Mouse (Mus musculus) frontal cortex, postnatal 36 days (tissue): ENCODE measurements around the gene Gns.

ENCODE experiments used
- DNase-seq, 2 experiments: peaks; one replicate each; pipeline ENCODE4 v3.0.0; 2022; ENCODE audit warnings: low spot score in 2 of 2

Gene Gns

DNA sequence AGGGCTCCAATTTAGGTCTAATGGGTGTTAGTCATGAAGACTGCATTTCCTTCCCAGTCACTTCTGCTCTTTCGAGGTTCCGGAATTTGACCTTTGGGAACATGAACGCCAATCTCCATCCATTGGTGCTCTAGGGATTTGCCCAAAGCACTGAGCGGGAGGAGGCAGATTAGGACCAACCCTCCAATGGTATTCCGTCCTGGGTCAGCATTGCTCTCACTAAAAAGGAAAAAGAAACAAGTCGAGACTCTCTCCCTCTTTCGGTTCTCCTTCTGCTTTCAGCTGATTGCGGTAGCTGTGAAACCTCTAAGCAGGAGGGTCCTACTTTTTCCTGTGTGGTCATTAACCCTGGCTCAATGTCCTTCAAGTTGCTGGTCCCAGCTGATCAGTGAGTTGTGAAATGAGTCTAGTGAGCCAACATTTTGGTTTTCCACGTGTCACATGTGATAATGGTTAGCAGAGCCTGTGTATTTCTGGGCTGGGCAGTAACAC lies 937 bp downstream of the Gns start:
- no peak for DNase-seq

DNA sequence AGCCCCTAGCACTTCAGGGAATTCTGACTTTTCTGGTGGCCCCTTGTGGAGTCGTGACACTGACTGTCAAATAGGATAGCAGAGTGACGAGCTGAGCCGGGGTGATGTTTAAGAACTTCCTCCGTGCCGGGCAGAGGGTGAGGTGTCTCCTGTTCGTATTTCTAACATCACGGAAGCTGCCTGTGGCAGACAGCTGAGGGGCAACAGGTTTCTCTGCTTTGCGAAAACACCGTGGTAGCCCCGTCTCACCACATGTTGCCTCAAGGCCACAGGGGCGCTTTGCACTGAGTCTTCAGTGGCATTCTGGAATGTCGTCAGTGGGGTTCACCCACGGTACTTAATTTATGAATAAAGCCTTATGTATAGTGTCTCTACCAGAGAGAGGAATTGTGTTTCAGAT lies 2.4 kb downstream of the Gns start:
- DNase-seq = no peak

DNA sequence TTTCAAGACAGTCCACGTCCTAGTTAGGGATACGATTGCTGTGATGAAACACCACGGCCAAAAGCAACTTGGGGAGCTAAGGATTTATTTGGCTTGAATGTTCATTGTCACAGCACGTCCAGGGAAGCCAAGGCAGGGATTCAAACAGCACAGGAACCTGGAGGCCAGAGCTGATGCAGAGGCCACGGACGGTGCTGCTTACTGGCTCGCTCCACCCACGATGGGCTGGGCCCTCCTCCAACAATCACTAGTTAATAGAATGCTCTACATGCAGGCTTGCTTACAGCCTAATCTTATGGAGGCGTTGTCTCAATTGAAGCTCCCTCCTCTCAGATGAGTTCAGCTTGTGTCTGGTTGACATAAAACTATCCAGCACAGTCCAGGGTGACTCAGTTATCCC lies 2.9 kb downstream of the Gns start:
- no peak for DNase-seq

DNA sequence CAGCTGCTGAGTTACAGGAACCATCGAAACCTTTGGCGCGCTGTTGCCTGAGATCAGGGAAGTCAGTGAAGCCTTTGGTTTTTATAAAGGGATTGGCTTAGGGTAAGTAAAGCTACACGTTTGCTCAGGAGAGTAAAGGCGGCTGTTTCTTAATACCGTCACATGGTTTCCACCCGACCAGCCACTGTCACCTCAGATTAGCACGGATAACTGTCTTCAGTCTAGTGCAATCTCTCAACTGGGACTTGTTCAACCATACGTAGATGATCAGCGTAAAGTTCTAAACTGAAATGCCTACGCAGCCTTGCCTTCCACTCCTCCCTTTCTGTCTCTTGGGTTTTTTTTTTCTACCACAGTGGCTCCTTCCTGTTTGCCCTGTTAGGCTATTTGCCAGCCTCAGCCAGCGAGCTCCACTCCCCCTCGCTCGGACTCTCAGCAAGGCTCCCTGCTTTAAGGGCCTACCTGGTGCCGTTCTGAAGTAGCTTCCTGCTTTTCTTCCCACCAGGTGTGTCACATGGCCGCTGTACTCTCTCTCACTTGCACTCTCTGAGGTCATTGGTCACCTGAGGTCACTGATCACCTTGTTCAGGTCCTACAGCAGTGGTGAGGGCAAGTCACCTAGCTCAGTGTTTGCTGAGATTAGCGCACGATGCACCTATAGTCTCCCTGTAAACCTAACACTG lies 4.0 kb downstream of the Gns start:
- no peak for DNase-seq

DNA sequence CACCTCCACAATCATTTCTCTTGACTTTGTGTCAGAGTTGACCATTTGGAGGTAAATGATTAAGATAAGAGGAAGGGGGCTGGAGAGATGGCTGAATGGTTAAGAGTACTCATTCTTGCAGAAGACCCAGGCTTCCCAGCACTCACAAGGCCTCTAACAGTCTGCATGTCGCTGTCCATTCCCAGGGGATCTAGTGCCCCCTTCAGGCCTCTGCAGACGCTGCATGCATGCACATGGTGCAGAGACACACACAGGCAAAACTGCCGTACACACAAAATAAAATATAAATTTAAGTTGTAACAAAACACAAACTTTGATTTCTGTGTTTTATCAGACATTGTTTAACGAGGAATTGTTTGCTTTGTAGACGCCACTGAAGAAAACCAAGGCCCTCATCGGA lies 5.9 kb downstream of the Gns start:
- DNase-seq = no peak

DNA sequence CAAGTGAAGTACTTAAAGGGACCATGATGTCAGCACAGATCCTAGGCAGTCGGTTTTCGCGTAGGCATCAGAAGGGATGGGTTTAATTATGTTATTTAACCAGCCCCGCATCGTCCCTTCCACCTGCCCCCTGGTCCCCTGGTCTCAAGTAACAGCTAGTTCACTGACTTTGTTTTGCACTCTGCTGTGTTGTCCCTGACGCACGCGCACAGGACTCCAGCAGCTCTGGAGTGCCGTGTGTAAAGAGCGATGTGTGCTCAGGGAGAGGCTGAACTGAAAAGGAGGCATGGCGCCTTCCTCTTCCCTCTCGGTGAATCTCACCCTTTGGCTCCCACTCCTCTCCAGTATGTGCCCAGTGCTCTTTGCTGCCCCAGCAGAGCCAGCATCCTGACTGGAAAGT lies 9.1 kb downstream of the Gns start:
- DNase-seq = no peak

DNA sequence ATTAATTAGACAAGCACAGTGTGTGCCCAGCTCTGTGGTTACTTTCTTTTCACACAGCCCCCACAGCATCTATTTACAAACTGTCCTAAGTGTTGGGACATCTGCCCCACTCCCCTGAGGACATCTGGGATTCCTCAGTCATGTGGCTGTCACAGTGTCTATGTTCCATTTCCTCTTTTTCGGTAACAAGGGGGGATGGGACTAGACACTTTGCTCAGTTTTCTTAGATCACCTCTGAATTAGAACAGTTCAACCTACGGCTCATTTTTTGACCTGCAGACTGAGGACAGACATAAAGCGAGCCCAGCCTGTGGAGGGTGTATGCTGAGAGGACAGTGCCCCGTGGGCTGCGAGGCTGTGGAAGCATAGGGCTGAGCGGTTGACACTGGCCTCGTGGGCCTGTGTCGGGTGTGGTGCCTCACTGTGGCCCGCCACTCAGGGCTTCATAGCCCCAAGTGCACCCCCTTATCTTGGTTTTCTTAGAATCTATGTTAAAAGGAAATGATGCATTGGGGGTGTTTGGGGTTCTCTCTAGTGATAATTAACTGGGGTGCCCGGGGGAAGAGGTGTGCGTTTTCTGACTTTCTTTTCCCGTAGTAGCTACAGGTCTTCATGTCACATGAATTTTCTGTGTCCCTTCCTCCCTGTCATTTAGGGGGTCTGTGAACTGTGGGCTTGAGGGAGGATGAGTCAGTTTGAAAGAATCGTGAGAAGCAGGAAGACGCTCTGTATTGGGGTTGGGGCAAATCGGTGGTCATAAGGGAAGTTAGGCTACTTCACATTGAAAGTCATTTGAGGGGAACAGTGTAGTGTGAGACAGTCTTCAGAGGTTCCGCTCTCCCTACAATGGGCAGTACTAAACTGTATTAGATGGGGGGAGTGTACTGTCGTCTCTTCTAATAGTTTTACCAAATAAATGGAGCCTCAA lies 10.1 kb downstream of the Gns start:
- no peak for DNase-seq

DNA sequence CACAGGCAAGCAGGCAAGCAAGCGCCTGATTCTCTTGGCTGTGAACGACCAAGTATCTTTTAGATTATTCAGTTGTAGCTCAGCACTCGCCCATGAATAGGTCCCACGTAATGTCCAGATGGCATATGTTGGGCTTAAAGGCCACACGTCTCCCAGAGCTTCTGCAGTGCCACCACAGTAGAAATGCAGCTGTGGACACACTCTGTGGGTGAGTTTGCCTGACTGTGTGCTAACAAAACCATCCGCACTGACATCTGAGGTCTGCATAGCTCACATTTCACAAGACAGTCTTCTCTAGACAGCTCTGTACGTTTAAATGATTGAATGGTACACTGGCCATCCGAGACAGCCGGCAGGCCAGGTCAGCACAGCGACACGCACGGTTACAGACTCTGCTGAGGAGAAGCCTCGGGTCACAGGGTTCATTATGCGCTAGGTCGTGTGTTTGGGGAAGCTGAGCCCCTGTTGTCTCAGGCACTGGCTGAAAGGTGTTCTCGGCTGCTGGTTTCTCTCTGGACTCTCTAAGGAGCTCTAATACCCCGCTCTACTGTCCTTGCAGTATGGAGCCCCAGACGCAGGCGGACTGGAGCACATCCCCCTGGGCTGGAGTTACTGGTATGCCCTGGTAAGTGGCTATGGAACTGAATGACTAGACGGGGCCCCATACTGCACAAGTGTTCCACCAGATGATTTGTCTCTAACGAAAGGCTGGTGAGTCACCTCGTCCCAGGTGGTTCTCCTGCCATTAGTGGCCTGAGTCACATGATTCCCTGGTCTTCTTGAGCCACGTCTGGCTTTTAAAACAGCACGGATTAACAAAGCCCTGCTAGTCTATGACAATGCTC lies 11.0 kb downstream of the Gns start:
- DNase-seq = no peak

DNA sequence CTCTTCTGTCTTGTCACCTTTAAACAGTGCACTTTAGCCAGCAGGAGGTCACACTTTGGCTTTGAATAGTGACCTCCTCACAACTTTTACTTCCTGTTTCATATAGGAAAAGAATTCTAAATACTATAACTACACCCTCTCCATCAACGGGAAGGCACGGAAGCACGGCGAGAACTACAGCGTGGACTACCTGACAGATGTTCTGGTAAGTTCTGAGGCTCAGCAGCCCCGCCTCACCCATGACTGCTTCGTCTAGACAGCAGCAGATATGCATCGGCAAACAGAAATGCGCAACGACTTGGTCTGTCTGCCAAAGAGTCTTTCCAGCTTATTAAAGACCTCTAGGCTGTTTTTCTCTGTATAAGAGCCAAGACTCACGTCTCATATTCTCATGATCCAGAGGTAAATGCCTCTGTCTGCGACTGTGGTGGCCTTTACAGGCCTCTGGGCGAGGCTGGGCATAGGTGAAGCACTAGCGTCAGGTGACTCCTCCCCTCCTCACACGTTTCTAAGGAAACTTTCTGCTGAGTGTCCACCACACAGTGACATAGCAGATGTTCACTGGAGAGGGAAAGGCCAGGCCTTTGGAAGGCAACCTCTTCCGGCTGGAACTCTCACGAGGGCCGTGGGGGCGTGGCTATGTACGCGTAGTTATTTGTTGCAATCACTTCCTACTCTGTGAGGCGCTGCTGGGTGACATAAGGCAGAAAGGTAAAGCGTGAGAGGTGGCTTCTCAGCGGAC lies 11.8 kb downstream of the Gns start:
- no peak for DNase-seq

DNA sequence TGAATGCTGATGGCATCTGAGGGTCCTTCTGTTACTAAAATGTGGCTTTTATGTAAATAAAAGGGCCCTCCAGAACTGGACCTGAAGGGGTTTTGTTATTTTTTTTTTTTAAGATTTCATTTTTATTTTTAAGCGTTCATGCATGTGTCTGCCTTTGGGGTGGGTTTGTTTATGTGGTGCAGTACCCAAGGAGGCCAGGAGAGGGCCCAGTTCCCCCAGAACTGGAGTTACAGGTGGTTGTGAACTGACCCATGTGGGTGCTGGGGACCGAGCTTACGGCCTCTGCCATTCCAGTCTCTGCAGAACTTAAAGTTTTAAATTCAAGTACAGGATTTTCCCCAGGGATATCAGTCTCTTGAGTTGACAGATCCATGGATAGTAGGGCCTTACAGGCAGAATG lies 14.5 kb downstream of the Gns start:
- no peak for DNase-seq

DNA sequence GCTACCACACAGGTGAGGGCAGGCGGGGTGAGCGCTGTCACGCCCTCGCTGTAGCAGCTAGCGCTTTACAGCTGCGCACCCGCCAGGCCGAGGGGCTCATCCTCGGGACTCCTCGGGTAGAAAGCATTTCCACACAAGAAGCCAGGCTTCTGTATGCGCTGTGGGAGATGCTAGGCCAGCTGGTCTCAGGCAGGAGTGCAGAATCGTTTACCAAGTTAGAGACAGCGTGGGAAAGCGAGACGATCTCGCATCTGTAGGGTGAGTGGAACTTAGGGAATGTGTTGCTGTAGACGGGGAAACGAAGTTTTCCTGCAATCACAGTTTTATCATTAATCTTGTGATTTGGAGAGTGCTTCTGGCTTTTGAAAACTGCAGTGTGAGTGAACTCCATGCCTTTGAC lies 16.4 kb downstream of the Gns start:
- peak in 1 of 2 experiments; percentile 42 for DNase-seq

DNA sequence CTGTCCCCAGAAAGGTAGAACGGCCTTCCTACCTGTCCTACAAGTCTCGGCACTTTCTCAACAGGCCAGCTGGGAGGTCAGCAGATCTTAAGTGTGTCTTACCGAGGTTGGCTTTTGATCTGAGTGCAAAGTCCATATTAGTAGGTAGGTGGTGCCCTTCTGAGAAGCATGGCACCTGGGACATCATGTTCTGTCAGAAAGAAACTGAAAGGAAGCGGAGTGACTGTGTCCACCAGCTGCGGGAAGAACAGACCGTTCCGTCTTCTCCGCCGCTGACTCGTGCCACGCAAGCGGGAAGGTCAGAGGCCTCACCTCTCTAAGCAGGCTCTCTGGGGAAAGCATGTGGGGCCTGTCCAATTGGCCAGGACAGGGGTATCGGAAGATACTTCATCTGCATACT lies 19.8 kb downstream of the Gns start:
- DNase-seq = no peak

DNA sequence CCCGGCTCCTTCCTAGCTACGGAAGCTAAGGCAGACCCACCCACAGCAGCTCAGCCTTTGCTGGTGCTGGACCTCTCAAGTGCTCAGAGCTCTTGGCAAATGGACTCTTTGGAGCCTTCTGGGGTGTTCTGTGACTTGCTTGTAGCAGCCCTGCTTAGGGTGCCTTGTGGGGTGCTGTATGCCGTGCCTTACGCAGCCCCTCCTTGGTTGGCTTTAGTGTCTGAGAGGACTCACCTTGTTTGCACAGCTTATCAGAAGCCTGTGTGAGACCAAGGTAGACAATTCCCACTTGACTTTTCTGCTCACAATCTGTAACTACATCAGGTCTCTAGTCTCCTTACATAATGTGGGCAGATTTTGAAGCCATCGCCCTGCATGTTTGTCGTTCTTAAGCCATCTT lies 20.8 kb downstream of the Gns start:
- DNase-seq = no peak

DNA sequence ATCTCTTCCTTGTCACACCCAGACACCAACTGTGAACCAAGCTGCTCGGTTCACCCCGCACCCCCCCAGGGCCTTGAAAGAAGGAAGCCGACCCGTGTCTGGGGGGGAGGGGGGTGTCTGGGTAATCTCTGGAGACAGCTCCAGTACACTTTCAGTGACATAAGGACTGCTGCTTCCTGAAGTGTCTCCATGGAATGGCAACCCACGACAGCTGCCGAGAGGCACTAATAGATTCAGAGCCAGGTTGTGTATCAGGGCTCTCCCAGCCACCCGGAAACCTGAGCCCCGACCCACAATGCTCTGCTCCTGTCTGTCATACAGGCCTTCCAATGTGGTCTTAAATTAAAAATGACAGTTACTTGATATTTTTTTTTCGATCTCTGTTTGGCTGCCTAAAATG lies 21.5 kb downstream of the Gns start:
- no peak for DNase-seq

DNA sequence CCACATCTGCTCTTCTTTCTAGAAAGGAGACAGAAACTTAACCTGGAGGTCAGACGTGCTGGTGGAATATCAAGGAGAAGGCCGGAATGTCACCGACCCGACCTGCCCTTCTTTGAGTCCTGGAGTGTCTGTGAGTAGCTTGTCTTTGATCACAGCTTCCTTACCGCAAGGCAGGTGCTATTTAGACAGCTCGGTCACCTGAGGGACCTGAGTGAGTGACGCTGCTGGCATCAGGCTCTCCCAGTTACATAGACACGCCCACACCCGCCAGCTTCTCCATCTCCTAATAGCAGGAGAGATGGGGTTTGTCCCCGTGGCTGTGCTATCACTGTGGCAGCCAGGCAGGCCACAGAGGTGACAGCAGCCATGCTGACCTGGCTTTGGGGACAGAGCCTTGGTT lies 25.7 kb downstream of the Gns start:
- no peak for DNase-seq

DNA sequence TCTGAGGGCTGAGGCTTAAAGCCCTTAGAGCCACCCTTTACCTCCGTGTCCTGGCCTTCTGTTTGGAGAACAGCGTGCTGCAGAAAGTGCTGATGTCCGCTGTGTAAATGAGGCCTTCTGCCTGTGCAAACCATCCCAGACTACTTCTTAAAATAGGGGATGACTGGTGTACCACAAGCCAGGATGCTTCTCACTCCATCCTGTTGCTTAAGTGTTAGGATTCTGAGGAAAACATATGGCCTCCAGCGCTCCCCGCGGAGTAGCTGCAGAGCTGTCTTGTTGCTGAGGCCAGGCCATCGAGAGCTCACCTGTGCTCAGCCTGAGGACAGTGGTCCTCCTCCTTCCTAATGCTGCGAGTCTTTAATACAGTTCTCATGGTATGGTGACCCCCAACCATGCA lies 27.0 kb downstream of the Gns start:
- no peak for DNase-seq

DNA sequence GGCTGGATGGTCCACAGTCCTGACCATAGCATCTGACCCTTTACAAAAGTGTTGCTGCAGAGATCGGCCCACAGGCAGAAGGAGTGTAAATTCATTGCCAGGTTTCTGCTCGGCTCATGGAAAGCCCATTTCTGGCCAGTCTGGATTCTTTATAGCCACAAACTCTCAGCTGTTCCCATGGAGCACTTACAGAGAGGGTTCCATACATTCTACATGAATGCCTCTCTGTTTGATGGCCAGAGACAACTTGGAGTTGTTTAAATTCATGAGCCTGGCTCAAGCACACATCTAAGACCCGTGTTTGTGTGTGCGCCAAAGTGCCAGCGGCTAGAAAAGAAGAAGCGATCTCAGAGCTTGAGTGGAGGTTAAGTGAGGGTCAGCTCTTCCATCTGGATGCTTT lies 29.4 kb downstream of the Gns start:
- DNase-seq = no peak

DNA sequence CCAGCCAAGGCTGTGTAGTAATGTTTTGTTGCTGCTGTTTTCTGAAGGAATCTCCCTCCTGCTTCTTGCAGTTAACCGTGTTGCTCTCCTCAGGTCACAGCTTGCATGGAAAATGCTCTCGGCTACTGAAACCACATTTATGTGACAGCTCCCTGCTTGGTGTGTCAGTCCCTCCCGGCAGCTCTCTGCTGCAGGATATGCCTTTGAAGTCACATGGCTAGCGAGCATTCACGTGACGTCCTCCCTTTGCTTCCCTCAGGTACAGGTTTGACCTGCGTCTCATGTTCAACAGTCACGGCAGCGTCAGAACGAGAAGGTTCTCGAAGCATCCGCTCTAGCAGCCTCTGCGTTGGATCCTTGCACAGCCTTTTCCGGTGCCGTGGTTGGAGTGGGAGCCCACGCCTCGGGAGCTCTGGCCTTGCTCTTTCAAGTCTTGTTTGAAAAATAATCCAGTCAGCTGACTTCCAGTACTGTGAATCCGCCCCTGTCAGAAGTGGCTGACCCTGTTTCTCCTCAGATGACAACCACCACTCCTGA lies 30.0 kb downstream of the Gns start:
- no peak for DNase-seq

DNA sequence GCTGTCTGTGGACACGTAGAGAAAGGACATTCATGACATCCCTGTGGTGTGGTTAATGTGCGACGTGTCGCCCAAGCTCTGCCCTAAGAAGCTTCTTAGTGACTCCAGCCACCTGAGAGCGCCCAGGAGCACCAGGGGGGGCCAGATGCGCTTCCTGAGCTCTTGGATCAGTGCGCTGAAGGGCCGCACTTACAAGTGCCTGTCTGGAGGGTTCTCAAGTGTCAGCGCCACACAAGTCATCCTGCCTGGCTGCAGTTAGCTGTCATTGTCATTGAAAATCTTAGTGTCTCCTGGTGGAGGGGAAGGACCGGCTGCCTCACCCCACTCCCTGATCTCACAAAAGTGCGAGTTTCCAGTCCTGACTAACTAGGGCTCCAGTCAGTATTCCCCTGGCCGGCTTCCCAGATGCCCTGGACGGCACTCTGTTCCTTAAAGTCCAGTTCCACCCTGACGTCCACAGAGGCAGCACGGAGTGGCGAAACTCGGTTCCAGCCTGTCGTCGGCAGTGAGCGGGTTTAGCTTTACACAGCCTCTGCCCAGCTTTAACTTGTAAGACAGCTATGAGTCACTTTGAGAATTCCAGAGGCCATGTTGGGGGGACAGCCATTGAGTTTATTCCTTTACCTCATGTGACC lies 30.8 kb downstream of the Gns start:
- no peak for DNase-seq

DNA sequence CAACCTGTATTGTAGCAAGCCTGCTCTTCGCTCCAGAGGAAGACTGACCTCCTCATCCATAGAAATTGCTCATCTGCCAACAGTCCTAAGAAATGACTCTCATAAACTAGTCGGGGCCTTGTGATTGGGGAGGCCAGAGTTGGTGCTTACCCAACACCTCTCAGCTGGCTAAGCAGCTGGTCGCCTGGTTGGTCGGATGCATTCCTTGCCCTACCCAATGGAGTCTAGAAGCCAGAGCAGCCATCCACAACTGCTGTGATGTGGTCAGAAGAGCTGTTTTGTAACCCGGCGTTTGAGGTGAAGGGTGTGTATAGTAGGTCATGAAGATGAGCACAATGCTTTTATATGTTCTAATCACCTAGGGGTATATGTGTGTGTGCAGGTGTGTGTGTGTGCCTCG lies 33.7 kb downstream of the Gns start:
- no peak for DNase-seq

DNA sequence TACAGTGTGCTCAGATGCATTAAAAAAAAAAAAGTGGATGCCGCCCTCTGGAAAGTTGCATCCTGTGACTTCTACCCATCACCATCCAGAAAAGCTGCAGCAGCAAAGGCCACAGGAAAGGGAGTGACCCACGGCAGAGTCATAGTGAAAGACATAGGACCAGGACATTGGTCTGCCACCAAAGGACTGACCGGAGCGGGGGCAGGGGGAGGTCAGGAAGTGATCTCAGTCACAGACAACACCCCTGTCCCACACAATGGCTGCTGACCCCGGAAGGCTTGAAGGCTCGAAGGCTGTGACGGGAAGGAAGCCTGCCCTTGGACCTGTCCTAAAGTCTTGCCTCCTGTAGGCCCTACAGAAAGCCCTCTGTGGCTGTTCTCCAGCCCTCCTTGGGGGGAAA lies 36.1 kb downstream of the Gns start:
- no peak for DNase-seq
